Mouse (Mus musculus) erythroblast, adult 5-6 weeks (primary cell): ENCODE data around the gene Guca1b. TPM values are rescaled to one million over a fixed set of nuclear protein-coding genes. Genes with fewer than 3 reads are reported as not detected.
"Not testable (repeated sequence)": the region's sequence is repeated elsewhere in the genome, so short reads cannot be mapped to it uniquely, and the experiment has no call there.

ENCODE experiments used
- ATAC-seq: replicated peaks from 2 replicates; pipeline ENCODE4 v1.8.0; 2016; ENCODE audit warnings: moderate number of reproducible peaks, mild to moderate bottlenecking, moderate TSS enrichment, inconsistent platforms; ENCODE audit not compliant: poor library complexity, low FRiP score, severe bottlenecking
- total RNA-seq, 2 experiments: library from RNA; stranded (forward) in 1 of 2; stranded (reverse) in 1 of 2; fragments of 150-400 nt in 1 of 2; fragments of 200-764, 138-1000 nt in 1 of 2; gene quantifications; 2 replicates each; pipeline versions ENCODE4 v1.2.3 to v1.2.4; 2015 to 2017; ENCODE audit warnings: low replicate concordance in 2 of 2

Guca1b gene
- total RNA-seq, 2 experiments from 2014 or later = 0.77 TPM; not detected in 1

DNA sequence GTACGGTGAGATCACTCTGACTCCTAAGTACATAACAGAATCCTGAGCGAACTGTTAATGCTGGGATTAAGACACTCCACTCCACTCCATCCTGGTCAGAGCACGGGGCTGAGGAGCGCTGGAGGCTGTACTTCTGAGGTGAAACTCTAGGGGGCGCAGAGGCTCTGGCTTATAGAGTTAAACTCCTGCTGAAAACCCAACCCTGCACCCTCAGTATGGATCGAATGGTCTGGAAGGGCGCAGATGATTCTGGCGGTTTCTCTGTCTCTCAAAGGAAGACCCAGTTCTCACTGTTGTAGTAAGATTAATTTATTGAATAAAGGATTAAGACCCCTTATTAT, 23.3 kb downstream of the Guca1b start:
- ATAC-seq = peak; percentile 57; the same call in 1 of the 2 replicates

DNA sequence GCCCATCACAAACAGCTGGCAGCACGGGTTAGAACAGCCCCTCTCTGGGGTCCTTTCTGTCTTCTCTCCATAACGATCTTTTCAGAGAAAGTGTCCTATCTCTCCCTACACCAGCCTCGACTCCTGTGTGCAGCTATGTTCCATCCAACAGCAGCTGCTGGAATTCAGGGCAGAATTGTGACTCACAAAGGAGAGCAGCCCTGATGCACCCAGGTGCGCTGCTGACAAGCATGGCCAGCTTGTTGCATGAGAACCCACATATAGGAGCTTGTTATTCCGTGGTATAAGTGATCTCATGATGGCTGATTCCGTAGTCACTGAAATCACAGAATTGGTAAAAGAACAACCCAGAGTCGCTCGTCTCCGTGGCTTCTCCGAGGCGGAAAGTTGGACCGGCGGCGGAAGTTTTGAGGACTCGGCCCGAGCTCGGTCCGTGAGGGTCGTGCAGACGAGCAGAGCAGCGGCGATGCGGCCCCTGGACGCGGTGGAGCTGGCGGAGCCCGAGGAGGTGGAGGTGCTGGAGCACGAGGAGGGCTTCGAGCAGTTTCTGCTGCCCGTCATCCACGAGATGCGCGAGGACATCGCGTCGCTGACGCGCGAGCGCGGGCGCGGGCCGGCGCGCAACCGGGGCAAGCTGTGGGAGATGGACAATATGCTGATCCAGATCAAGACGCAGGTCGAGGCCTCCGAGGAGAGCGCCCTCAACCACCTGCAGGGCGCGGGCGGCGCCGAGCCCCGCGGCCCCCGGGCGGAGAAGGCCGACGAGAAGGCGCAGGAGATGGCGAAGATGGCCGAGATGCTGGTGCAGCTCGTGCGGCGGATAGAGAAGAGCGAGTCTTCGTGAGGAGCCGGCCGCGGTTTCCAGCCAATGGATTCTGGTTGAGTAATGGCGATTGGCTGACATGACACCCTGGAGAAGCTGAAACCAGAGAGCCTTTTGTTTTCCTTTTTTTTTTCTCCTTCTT, 25.0 kb downstream of the Guca1b start:
- ATAC-seq = peak; percentile 59; the same call in 1 of the 2 replicates

DNA sequence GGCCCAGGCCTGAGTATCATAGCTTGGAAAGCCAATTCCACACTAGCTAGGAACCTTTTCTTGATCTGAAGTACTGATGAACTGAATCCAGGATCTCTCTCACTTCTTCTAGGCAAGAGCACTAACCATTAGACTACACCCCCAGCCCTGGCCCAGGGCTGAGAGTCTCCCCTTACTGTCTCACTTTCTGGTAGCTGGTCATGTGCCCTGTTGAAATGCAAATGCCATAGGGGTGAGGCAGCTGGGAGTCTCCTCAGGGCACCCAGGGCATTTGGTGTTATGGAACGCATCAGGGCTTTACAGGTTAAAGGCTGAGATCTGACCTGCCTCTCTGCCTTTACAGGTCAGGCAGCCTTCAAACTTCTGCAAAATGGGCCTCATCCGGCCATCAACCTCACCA, 35.0 kb downstream of the Guca1b start:
- no peak for ATAC-seq

DNA sequence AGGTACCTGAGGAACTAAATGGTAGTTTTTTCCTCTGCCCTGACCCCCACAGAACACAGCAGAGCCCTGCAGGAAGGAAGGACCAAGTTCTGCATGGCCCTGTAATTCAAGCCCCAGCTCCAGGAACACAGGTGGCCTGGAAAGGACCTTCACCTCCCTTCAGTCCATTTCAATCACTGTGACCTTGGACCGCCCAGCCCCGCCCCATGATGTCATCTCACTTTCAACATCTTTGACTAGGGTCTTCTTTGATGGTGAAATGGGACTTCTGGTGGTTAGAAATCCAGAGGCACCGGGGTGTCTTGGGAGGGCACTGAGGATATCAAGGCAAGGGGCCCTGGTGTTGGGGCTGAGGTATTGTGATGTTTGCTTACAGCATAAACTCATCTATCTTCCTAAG, 36.4 kb downstream of the Guca1b start:
- no peak for ATAC-seq

DNA sequence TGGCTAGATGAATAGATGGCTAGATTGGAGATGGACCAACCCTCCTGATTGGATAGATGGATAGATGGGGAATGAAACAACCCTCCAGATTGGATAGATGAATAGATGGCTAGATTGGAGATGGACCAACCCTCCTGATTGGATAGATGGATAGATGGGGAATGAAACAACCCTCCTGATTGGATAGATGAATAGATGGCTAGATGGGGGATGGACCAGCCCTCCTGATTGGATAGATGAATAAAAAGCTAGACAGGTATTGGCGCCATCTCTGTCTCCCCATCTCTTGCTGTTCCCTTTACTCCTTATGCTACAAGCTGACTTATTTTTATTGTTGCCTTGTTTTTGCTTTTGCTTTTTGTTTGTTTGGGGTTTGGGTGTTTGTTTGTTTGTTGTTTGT, 37.4 kb downstream of the Guca1b start:
- not testable (repeated sequence) for ATAC-seq

DNA sequence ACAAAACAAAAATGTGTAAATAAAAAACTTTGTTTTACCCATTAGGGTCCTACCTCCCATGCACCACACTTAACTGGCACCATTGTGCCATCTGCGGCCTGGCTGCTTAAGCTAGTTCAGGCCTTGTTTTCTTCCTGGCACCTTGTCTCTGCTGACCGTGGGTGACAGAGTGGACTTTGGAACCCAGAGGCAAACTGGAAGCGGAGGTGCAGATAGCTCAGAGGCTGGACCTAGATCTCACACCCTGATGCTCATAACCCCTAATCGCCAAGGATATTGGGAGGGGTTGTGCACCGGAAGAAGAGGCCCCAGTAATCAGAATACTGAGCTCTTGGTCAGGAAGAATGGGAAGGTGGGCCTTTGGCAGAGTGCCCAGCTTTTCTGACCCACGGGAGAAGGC, 39.0 kb downstream of the Guca1b start:
- ATAC-seq = no peak

DNA sequence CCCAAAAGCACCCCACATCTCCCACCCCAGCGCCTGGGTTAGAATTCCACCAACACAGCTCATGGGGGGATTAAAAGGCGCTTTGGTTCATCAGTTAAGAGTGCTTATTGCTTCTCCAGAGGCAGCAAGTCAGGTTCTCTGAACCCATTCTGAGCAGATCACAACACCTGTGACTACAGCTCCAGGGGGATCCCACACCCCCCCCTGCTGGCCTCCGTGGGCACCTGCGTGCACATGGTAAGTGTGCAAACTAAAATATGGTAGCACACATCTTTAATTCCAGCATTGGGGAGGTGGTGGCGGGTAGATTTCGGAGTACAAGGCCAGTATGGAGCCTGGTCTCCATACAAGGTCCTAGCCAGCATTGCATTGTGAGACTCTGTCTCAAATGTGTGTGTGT, 42.1 kb downstream of the Guca1b start:
- no peak for ATAC-seq

DNA sequence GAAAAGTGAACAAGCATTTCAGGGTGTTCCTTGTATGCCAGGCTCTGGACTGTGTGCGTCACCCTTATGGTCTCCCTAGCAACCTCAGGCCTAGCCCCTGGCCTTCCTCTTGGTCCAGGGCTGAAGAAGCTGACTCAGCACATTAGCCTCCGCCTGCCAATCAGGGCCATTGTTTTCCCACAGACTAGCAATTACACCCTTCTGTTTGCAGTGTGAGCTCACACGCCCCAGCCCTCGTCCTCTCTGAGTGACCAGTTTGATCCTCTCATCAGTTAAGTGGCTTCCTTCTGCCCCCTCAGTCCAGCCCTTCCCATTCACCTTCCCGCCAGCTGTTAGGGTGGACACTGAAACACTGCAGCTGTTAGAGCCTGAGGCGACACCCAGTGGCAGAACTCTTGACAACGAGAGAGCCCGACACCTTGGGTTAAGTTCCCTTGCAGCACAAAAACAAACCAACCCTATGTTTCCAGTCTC, 43.7 kb downstream of the Guca1b start:
- no peak for ATAC-seq

DNA sequence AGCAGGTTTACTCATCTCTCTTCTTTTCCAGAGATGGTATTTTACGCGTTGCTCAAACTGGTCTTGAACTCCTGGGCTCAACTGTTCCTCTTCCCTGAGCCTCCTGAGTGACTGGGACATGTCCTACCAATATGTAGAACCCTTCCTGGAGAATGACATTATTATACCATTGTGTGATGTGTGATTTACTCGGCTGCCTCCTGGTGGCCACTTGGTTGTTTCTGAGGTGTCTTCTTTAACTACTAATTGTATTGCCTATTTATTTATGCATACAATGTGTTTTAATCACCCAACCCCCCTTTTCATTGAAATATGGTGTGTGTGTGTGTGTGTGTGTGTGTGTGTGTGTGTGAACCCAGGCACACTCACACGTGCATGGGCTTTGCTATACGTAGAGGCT, 45.6 kb downstream of the Guca1b start:
- ATAC-seq = no peak

DNA sequence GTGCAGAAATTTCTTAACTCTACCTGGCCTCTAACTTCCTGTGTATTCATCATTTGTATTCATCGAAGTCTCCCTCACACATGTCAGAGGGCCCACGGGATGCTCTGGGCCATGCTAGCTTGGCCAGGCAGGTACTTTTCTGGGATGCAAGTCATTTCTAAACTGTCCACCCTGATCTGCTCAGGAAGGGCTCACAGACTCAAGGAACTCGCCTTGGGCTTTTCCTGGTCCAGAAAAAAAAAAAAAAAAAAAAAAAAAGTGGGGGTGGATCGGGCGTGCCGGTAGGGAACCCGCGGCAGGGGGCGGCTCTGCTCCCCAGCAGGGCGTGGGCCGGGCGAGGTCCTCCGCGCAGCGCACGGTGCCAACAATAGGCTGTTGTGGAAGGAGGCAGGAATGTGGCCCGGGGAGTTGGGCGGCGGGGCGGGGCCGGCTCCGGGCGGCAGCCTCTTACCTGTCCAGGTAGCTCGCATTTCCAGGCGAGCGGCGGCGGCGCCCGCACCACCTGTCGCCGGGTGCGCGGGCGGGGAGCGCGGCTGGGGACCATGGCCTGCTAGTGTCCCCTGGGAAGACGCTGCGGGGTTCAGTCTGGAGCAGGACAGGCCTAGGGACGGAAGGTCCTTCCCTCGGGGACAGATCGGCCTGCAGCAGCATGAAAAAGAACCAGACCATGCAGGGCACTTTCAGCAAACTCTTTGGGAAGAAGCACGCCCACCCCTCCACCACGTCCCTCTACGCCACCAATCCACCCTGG, 51.1 kb downstream of the Guca1b start, which contains the start of gene AI661453:
Gene AI661453 (plus strand): TSS at position 460 of the 751 bp plus-strand sequence.
- no peak for ATAC-seq

DNA sequence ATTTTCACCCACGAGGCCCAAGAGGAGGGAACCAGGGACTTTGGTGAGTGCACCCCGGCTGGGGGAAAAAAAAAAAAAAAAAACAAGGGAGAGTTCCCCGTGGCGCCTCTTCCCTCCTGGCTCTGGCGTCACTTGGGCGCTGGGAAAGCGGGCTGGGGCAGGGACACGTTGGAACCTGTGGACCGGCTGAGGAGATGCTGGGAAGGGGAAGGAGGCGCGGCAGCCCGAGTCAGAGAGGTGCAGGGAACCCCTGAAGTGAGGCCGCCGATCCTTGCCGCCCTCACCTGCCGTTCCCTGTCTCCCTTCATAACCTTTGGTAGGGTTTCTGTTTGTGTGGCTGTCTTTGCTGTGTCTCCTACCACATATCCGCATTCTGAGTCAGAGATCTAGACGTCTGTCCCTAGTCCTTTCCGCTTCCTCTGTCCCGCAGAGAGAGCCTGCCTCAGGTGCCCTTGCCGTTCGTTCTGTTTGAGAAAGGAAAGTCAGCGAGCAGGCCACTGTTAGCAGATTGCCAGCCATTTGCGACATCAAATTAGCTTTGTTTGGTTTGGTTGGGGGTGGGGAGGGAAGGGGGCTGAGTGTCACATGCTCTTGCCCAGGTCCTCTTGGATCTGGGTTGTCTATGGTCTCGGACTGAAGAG, 51.8 kb downstream of the Guca1b start, which contains the start of gene 1700001C19Rik:
Gene 1700001C19Rik (minus strand): TSS at position 470 of the 641 bp plus-strand sequence.
- no peak for ATAC-seq

DNA sequence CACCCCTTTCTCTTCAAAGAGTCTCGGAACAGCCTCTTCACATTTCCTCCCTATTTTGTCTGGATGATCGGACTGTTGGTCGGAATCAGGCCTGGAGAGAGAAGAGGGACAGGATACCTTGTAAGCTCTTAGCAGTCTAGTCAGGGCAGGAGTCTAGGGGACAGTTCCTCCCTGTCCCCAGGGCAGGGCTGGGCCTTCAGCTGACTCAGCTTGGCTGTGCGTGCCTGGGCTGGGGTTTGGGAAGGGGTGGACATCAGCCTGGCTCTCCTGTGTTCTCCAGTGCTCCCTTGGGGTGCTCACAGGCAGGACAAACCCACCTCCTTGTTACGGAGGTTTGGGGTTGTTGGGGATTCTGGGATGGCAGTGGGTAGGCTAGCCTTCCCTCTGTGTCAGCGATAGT, 53.4 kb downstream of the Guca1b start:
- ATAC-seq = no peak

DNA sequence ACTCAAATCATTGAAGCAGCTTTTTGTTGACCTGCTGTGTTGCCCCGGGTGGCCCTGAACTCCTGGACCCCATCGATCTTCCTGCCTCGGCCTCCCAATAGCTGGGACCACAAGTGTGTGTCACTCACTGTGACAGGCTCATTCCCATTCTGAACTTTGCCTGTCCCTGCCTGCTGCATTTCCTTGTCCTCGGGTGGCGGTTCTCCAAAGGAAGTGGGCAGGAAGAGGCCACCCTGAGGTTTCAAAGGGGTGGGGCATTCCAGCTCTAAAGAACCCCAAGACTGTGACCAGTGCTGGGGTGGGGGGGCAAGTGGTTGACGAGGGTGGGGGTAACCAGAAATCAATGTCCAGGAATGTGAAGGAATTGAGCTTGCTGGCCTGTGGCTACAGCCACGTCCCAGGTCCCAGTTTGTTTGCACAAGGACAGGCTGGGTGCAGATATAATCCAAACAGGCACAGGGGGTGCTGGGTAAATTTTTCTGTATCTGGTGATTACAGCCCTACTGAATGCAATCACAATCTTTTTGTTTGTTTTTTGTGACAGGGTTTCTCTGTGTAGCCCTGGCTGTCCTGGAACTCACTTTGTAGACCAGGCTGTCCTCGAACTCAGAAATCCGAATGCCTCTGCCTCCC, 54.3 kb downstream of the Guca1b start:
- ATAC-seq = no peak

DNA sequence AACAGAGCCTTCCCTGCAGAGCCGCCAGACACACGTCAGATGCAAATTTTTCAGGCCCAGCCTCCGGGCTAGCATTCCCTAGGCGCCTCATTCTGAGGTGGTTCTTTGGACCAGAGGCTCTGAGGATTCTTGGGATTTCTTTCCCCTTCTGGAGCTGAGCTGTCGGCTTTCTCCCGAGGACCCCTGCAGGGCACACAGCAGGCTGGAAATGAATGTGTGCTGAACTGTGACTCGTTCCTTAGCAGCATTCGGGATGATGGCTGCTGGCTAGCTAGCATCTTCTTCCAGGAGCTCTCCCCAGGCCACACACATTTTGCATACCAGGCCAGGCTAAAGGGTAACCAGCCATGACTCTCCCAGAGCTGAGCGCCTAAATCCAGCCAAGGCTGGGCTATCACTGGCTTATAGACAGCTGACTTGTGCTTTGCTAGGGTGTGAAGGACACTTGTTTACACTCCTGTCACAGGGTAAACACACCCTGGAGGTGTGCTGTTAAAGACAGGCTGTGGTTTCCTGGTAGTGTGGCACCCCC, 55.2 kb downstream of the Guca1b start:
- no peak for ATAC-seq

DNA sequence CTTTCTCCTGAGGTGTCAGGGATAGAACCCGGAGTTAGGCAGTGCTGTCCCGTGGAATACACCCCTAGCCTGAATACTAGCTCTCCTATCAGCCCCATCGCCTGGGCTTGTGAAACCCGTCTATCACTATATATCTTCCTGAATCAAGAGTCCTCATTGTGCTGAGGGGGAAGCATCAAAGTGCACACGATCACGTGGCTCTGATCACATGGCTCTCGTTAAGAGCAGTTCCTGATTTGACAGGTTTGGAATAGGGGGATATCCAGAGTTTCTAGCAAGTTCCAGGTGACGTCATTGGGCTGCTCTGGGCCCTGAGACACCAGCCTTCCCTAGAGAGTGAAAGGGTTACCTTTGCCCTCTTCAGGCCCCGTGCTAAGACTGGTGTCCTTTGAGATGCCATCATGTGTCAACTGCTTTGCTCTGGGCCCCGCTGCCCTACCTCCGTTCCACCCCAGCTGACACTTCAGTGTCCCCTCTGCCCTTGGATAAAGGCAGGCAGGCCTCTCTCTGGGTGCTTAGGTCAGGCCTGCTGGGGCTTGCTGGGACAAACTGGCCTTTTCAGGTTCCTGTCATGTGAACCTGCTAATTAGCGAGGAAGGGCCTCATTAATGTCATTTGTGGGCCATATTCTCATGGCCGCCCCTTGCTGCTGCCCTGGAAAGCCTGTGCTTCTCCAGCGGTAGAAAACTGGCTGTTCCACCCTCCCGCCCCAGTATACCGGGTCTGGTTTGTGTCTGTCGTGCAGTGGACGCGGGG, 56.3 kb downstream of the Guca1b start:
- no peak for ATAC-seq

DNA sequence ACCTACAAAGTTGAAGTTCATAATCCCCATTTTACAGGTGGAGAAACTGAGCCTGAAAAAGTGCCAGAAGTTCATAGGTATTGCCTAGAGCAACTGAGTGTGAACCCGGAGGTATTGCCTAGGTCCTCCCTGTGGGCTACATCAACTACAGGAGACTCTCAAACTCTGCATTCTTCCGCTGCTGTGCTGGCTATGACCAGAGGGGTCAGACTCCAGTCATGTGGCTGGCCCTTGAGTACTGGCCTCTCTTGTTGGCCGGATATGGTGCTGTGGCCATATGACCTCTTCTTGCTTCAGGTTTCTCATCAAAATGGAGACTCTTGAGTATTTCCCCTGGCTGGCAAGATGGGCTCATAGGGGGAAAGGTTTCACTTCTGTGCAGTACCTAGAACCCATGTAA, 57.1 kb downstream of the Guca1b start:
- ATAC-seq = no peak
